Mouse (Mus musculus) stomach, postnatal 0 days (tissue): ENCODE data around the gene Olfr486.
"Not testable (repeated sequence)": the region's sequence is repeated elsewhere in the genome, so short reads cannot be mapped to it uniquely, and the experiment has no call there.

Source experiments
- CTCF ChIP-seq: IDR thresholded peaks from 2 replicates; pipeline ENCODE4 v1.5.1; 2016; ENCODE audit warnings: antibody characterized with exemption, low read depth, mild to moderate bottlenecking, moderate library complexity
- EP300 ChIP-seq: optimal IDR thresholded peaks from 2 replicates; pipeline ENCODE3; 2016; ENCODE audit warnings: antibody characterized with exemption

- TF ChIP-seq EP300, CTCF: not testable (repeated sequence)
These were observed 20.2 kb upstream of the Olfr486 start for GRCm38 (mm10) chr7:108192714-108193113.
